Mouse (Mus musculus) frontal cortex, postnatal 25 days (tissue): ENCODE measurements around the gene 1700013F07Rik.
"Not testable (repeated sequence)": the region's sequence is repeated elsewhere in the genome, so short reads cannot be mapped to it uniquely, and the experiment has no call there.

Experiments
- DNase-seq, 2 experiments: peaks; one replicate each; pipeline ENCODE4 v3.0.0; 2022; ENCODE audit warnings: low spot score in 2 of 2

Gene 1700013F07Rik

GRCm38 (mm10) chr3:108533951-108534350 lies at the start of gene 1700013F07Rik:
Gene 1700013F07Rik, plus strand, starts transcription at chr3:108534150.
- no peak for DNase-seq

- no peak for DNase-seq
These were observed 49.2 kb upstream of the 1700013F07Rik start for GRCm38 (mm10) chr3:108484749-108485148.

GRCm38 (mm10) chr3:108489968-108490367 lies 44.0 kb upstream of the 1700013F07Rik start:
- no peak for DNase-seq

- no peak for DNase-seq
These were observed 39.0 kb upstream of the 1700013F07Rik start for GRCm38 (mm10) chr3:108494861-108495474.

GRCm38 (mm10) chr3:108495486-108495885 lies 38.5 kb upstream of the 1700013F07Rik start:
- DNase-seq: no peak

- no peak for DNase-seq
These were observed 36.3 kb upstream of the 1700013F07Rik start for GRCm38 (mm10) chr3:108497602-108498001.

GRCm38 (mm10) chr3:108499826-108500225 lies 34.1 kb upstream of the 1700013F07Rik start:
- DNase-seq: no peak

- DNase-seq: not testable (repeated sequence)
These were observed 32.5 kb upstream of the 1700013F07Rik start for GRCm38 (mm10) chr3:108501411-108501810.

GRCm38 (mm10) chr3:108503908-108504307 lies 30.0 kb upstream of the 1700013F07Rik start:
- no peak for DNase-seq

- no peak for DNase-seq
These were observed 25.0 kb upstream of the 1700013F07Rik start for GRCm38 (mm10) chr3:108508745-108509474.

- DNase-seq: no peak
These were observed 23.8 kb upstream of the 1700013F07Rik start for GRCm38 (mm10) chr3:108510156-108510555.

GRCm38 (mm10) chr3:108510716-108511483 lies 23.1 kb upstream of the 1700013F07Rik start:
- no peak for DNase-seq

- DNase-seq: no peak
These were observed 20.5 kb upstream of the 1700013F07Rik start for GRCm38 (mm10) chr3:108513465-108513864.

GRCm38 (mm10) chr3:108518276-108518675 lies 15.7 kb upstream of the 1700013F07Rik start:
- no peak for DNase-seq

- DNase-seq: no peak
These were observed 10.5 kb upstream of the 1700013F07Rik start for GRCm38 (mm10) chr3:108523415-108523814.

- DNase-seq: no peak
These were observed 5.5 kb upstream of the 1700013F07Rik start for GRCm38 (mm10) chr3:108528489-108528888.

- no peak for DNase-seq
These were observed 650 bp upstream of the 1700013F07Rik start for GRCm38 (mm10) chr3:108533114-108533885.

GRCm38 (mm10) chr3:108535896-108536516 lies 2.1 kb downstream of the 1700013F07Rik start:
- no peak for DNase-seq

GRCm38 (mm10) chr3:108536517-108537260 lies 2.7 kb downstream of the 1700013F07Rik start, which contains the start of gene 5330417C22Rik:
Gene 5330417C22Rik, minus strand, starts transcription at chr3:108536536.
- DNase-seq: peak; percentile 77 to 82

- DNase-seq: peak; percentile 83 to 84
These were observed 3.4 kb downstream of the 1700013F07Rik start for GRCm38 (mm10) chr3:108537303-108537702.
